Mouse (Mus musculus): Measurements from ENCODE around the gene Il7r.
A peak's percentile ranks its signal among the peaks of the same experiment; 100 is the strongest.

Gene Il7r

DNA sequence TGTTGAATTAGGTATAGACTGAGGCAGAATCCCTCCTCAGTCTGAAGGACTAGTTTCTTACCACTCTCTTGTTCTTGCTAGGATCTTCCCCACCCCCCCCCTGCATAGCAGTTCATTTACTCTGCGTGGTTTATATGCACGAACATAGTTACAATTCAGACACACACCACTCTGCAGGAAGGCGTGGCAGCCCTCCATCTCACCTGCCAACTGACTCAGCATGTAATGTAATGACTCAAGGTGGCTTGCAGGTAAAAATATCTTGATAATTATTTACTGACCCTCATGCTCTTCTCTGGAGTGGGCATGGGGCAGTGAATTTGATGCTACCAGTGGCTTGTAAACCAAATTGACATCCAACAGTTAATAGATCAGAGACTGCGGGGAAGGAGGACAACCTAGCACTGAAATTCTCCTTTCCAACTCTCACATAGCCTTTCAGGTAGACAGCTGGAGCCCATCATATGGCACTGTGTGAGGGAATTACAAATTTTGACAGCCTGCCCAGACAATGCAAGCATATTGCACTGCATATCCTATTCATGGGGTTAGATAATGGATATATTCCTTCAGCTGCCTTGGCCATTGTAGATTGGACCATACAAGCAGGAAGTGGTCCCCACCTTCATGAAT, 58.8 kb downstream of the Il7r start:
- no peak for DNase-seq

DNA sequence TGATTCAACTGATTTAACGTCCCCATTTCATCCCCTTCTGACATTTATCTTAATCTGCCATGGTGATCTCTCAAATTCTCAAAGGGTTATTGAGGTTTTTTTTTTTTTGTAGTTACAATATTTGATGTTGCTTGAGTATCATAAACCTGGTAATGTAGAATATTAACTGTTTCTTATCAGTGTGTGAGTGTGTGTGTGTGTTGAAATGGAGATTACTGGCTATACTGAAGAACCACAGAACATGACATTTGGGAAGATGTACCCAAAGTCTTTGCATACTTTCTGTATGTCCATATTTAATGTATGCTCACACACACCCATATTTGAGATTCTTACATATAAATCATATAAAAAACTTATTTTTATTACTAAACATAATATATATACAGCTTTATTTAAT, 65.9 kb downstream of the Il7r start:
- DNase-seq, result no peak

DNA sequence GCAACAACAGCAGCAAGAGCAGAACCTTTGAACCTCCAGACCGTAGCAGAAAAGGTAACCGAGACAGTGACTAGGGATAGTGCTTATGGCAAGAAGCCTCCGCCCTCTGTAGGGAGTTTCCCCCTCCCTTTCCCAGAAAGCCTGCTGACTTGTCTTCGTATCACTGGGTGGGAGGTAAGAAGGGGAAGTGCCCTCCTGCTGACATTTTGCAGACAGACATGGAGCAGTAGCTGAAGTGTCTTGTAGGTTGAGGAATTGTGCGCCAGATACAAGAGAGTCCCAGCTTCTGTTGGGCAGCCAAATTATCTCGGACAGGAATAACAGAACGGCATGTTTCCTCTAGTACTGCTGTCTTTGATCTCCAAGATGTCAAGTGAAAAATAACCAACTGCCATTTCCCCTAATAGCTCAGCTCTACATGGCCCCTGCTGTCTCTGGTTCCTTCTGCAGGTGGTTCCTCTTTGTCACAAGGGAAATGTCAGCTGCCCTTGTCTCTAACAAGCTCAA, 66.4 kb downstream of the Il7r start:
- peak; percentile 58 to 59 for DNase-seq

All from B cell, adult 2 months (primary cell).